Mouse (Mus musculus) kidney, embryonic 14.5 days (tissue): ENCODE results near the gene Pax2. TPM values are rescaled to one million over a fixed set of nuclear protein-coding genes. Genes with fewer than 3 reads are reported as not detected.

Source experiments
- ATAC-seq: fragments of 200-750 bp; cut with Nextera tagmentation; 2 replicates; pipeline ENCODE4 v1.8.0; 2017; ENCODE audit warnings: moderate number of reproducible peaks, mild to moderate bottlenecking, moderate TSS enrichment, moderate library complexity; ENCODE audit not compliant: low FRiP score, low TSS enrichment
- H3K27ac ChIP-seq: fragments of 300-500 bp; sonication (generic); 2 replicates; pipeline ENCODE4 v1.5.1; 2014; ENCODE audit warnings: low read depth, mild to moderate bottlenecking, low read length, moderate library complexity, mixed read lengths
- H3K27me3 ChIP-seq: fragments of 300-500 bp; sonication (generic); 2 replicates; pipeline ENCODE4 v1.6.1; 2014; ENCODE audit warnings: mild to moderate bottlenecking, low read length; ENCODE audit not compliant: control insufficient read depth, insufficient read depth
- H3K36me3 ChIP-seq: fragments of 300-500 bp; sonication (generic); 2 replicates; pipeline ENCODE4 v1.6.1; 2014; ENCODE audit warnings: low read length, mixed read lengths; ENCODE audit not compliant: control insufficient read depth, insufficient read depth
- H3K4me1 ChIP-seq: fragments of 300-500 bp; sonication (generic); 2 replicates; pipeline ENCODE4 v1.6.1; 2014; ENCODE audit warnings: low read length, mixed read lengths; ENCODE audit not compliant: control insufficient read depth, insufficient read depth
- H3K4me2 ChIP-seq: fragments of 300-500 bp; sonication (generic); replicated peaks from 2 replicates; pipeline ENCODE4 v1.6.1; 2014; ENCODE audit warnings: low read depth, mild to moderate bottlenecking, low read length
- H3K4me3 ChIP-seq: fragments of 300-500 bp; sonication (generic); 2 replicates; pipeline ENCODE4 v1.5.1; 2014; ENCODE audit warnings: mild to moderate bottlenecking, low read length
- H3K9ac ChIP-seq: fragments of 300-500 bp; sonication (generic); 2 replicates; pipeline ENCODE4 v1.6.1; 2014; ENCODE audit warnings: low read depth, mild to moderate bottlenecking, low read length, moderate library complexity
- H3K9me3 ChIP-seq: fragments of 300-500 bp; sonication (generic); 2 replicates; pipeline ENCODE4 v1.6.1; 2016; ENCODE audit warnings: low read length; ENCODE audit not compliant: control insufficient read depth
- WGBS: fragments of 180-500 bp; shearing (Covaris S2); extraction: QIAGEN DNeasy Blood & Tissue Kit; methylation state at CpG from one replicate; pipeline ENCODE4 v1.1.7; 2014; 5-methylcytosine and 5-hydroxymethylcytosine counted together
- polyA plus RNA-seq: library from polyadenylated mRNA; unstranded; fragments of >200 nt; fragmentation: Nextera tagmentation; extraction: Ambion mirVana; gene quantifications from 2 replicates; pipeline ENCODE4 v1.2.1, GENCODE M21; 2014

The Pax2 gene
- polyA plus RNA-seq, 1 experiment from 2014 or later = 55.9 TPM

DNA sequence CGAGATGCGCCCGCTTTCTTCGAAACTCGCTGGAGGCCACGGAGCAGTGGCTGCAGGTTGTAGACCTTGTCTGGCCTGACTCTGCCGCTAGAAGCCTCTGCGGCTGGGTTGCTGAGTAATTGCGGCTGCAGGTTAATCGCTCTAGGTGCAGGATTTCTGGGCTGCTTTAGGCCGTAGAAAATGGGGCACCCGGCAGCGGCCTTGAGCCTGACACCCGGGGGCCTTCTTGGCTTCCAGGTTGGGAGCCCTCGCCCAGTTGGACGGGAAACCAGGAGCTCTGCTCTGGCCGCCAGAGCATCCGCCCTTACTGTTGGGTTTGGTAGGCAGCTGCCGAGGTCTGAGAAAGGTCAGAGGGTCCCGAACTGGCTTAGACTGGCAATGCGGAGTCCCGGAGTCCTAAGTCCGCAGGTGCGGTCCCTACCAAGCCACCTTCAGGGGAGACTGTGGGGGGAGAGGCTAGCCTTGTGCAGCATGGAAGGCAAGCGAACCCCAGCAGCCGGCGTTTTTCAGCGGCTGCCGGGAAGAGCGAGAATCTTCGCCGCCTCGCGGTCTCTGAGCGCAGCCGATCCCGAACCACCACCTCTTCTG lies 3.8 kb downstream of the Pax2 start:
- peaks cover 11% of the 10 kb centered on the region; the same call in 1 of the 2 replicates for H3K4me1 ChIP-seq
- WGBS = under 1% methylated on average over 37 of the region's 37 CpGs

GRCm38 (mm10) chr19:44760259-44761131 lies 4.7 kb downstream of the Pax2 start:
- H3K27me3 ChIP-seq = peaks cover 51% of the 10 kb centered on the region
- H3K4me1 ChIP-seq = peaks cover 6% of the 10 kb centered on the region; the same call in 1 of the 2 replicates
- H3K36me3 ChIP-seq = peaks cover 52% of the 10 kb centered on the region
- H3K4me2 ChIP-seq = peak overlapping the region; percentile 66
- WGBS = under 1% methylated on average over 39 of the region's 39 CpGs
- peak overlapping the region; percentile 24 for H3K27ac ChIP-seq
- H3K9ac ChIP-seq = peak overlapping the region; percentile 94
- H3K4me3 ChIP-seq = peak overlapping the region; percentile 71
- H3K9me3 ChIP-seq = no peaks in the 10 kb centered on the region
- no peak for ATAC-seq

More for the DNA sequence above, 3.8 kb downstream of the Pax2 start:
- no peak for ATAC-seq
- Histone ChIP-seq H3K4me2 (peak overlapping the region; percentile 66), H3K27me3 (peaks cover 57% of the 10 kb centered on the region), H3K27ac (peak overlapping the region; percentile 24), H3K9ac (peak overlapping the region; percentile 94), H3K9me3 (no peaks in the 10 kb centered on the region), H3K4me3 (peak overlapping the region; percentile 71), H3K36me3 (peaks cover 46% of the 10 kb centered on the region)

DNA sequence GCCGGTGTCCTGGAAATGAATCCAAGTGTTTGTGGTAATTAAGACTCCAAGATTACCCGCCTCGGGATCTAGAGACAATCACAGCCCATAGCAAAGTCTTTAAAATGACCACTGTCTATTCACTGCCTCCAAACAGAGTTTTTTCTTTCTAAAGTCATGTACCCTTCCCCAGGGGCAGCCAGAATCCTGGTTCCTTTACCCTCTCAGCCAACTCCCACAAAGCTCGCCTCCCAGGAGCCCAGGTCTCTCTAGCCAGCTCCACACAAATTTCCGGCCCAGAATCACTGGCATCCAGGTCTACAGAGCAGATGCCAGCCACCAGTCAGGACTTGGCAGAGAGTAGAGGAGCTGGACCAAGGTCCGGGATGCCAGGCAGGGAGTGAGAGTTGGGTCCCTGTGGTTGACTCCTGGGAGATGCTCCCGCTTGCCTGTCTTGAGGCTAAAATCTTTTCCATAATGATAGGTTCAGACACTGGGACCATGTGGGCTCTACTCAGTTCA lies 6.3 kb downstream of the Pax2 start:
- Histone ChIP-seq H3K4me3 (peak overlapping the region; percentile 71), H3K4me2 (peak overlapping the region; percentile 66), H3K36me3 (peaks cover 65% of the 10 kb centered on the region), H3K9me3 (no peaks in the 10 kb centered on the region), H3K27me3 (peaks cover 43% of the 10 kb centered on the region), H3K4me1 (peaks cover 10% of the 10 kb centered on the region; the same call in 1 of the 2 replicates), H3K27ac (0 out of 2 replicates have a peak overlapping the region, but pooled peaks have one; percentile 37), H3K9ac (peak overlapping the region; percentile 94)
- 43% methylated on average over 7 of the region's 7 CpGs for WGBS
- no peak for ATAC-seq

GRCm38 (mm10) chr19:44770268-44771050 lies 14.6 kb downstream of the Pax2 start:
- no peak overlapping the region for H3K4me2 ChIP-seq
- H3K9me3 ChIP-seq = no peaks in the 10 kb centered on the region
- no peak overlapping the region for H3K27ac ChIP-seq
- no peak overlapping the region for H3K9ac ChIP-seq
- whole genome bisulfite sequencing = 73% methylated on average over 6 of the region's 6 CpGs
- H3K4me1 ChIP-seq = peaks cover 18% of the 10 kb centered on the region
- no peak for ATAC-seq
- H3K36me3 ChIP-seq = peaks cover 57% of the 10 kb centered on the region
- H3K4me3 ChIP-seq = no peak overlapping the region
- 0 out of 2 replicates have a peak, but pooled peaks cover 3% of the 10 kb centered on the region for H3K27me3 ChIP-seq

GRCm38 (mm10) chr19:44771499-44771898 lies 15.7 kb downstream of the Pax2 start:
- Histone ChIP-seq H3K9me3 (no peaks in the 10 kb centered on the region), H3K4me3 (no peak overlapping the region), H3K36me3 (peaks cover 55% of the 10 kb centered on the region), H3K9ac (no peak overlapping the region), H3K4me1 (peaks cover 21% of the 10 kb centered on the region), H3K4me2 (no peak overlapping the region), H3K27me3 (0 out of 2 replicates have a peak, but pooled peaks cover 3% of the 10 kb centered on the region), H3K27ac (no peak overlapping the region)
- WGBS = 81% methylated on average over 13 of the region's 13 CpGs
- ATAC-seq = no peak

DNA sequence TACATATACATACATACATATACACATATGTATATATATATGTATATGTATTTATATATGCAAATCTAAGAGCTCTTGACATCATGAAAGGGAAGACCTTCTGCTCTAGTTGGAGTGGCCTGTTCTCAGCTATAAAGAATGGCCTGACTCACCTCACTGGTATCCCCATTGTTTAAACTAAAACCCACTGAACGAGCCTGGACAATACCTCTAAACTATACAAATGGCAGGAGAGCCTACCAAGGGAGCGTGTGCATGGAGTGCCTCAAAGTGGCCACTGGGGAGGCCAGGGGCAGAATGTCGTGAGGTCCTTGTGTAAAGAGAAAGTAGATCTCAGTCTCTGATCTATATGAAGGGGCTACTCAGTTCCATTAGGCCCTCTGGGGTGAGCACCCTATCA lies 26.1 kb downstream of the Pax2 start:
- ATAC-seq = no peak
- 71% methylated on average over 3 of the region's 3 CpGs for WGBS

DNA sequence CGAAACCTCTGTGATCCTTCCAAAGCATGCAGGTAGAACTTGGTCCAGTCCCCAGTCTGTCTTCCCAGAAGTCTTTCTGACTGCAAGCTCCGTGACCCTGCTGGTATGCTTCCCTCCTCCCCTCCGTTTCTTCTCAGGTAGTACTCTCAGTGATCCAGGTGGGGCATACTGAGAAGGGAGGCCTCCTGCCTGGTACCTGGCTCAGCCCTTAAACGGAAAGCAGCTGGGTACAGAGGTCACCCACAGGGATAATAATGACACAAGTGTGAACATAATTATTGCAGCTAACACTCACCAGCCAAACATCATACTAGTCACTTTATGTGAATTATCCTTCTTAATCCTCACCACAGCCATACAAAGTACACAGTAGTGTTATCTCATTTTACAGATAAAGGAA lies 28.5 kb downstream of the Pax2 start:
- Histone ChIP-seq H3K9ac (no peak overlapping the region), H3K27me3 (no peaks in the 10 kb centered on the region), H3K27ac (no peak overlapping the region), H3K4me1 (no peaks in the 10 kb centered on the region), H3K36me3 (peaks cover 82% of the 10 kb centered on the region), H3K4me3 (no peak overlapping the region), H3K4me2 (no peak overlapping the region), H3K9me3 (no peaks in the 10 kb centered on the region)
- ATAC-seq = no peak
- WGBS = 72% methylated on average over 4 of the region's 4 CpGs

More for the DNA sequence above, 26.1 kb downstream of the Pax2 start:
- Histone ChIP-seq H3K4me3 (no peak overlapping the region), H3K9me3 (no peaks in the 10 kb centered on the region), H3K27me3 (no peaks in the 10 kb centered on the region), H3K27ac (no peak overlapping the region), H3K9ac (no peak overlapping the region), H3K4me1 (no peaks in the 10 kb centered on the region), H3K4me2 (no peak overlapping the region), H3K36me3 (peaks cover 75% of the 10 kb centered on the region)

DNA sequence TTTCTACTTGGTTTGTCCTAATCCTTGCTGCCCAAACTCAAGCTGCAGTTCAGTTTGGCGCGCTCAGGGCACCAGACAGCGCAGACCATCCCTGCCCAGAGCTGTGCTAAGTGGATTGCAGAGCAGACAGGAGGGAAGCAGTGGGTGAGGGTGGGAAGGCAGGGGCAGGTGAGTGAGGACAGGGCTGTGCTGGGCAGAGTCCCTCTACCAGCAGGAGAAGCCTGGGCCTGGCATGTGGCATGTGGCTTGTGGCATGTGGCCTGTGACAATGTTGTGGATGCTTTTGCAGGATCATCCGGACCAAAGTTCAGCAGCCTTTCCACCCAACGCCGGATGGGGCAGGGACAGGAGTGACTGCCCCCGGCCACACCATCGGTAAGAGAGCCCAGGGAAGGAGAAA lies 32.6 kb downstream of the Pax2 start:
- Histone ChIP-seq H3K27ac (no peak overlapping the region), H3K9ac (no peak overlapping the region), H3K27me3 (no peaks in the 10 kb centered on the region), H3K4me2 (no peak overlapping the region), H3K4me1 (0 out of 2 replicates have a peak, but pooled peaks cover 7% of the 10 kb centered on the region), H3K4me3 (no peak overlapping the region), H3K9me3 (no peaks in the 10 kb centered on the region), H3K36me3 (peaks cover 85% of the 10 kb centered on the region)
- ATAC-seq = no peak
- WGBS = 88% methylated on average over 8 of the region's 8 CpGs
